Comparison of ENCODE assay signal across 30 mouse cellular contexts in genomic region chr9:41239097-41239451, GRCm38 (mm10).
A peak's percentile ranks its signal among the peaks of the same experiment; 100 is the strongest.
DNase-seq lines count a peak whose midpoint lies in the region; ATAC-seq and TF ChIP-seq lines count a peak whose summit lies in the region.
"Had no signal": no experiment of that assay in that cellular context is flagged by ENCODE, and none has a peak within 500 bp of the region (broad histone marks: within the 10 kb centered on the region; RNA-seq: fewer than 3 reads in every experiment).

No protein-coding gene starts in this region.

- H3K9ac ChIP-seq in forebrain, embryonic 13.5 days: no peak overlapping the region
- H3K9ac ChIP-seq in embryonic facial prominence, embryonic 15.5 days: no peak overlapping the region
- H3K9ac ChIP-seq in hindbrain, postnatal 0 days (replicated peaks; ENCODE audit: low read length): no peak overlapping the region
- H3K9ac ChIP-seq in forebrain, embryonic 15.5 days (replicated peaks): no peak overlapping the region
- H3K9ac ChIP-seq: forebrain, embryonic 12.5 days; limb, embryonic 12.5 days; liver, embryonic 13.5 days; midbrain, embryonic 12.5 days; neural tube, embryonic 12.5 days had no signal

- no peak for TF ChIP-seq CTCF in hindbrain, postnatal 0 days (IDR thresholded peaks at IDR 0.05; ENCODE audit: low read depth)

- peaks cover 29% of the 10 kb centered on the region for H3K4me1 ChIP-seq in forebrain, embryonic 10.5 days
- H3K4me1 ChIP-seq in forebrain, embryonic 13.5 days: no peaks in the 10 kb centered on the region
- H3K4me1 ChIP-seq in embryonic facial prominence, embryonic 10.5 days: peaks cover 25% of the 10 kb centered on the region
- peaks cover 15% of the 10 kb centered on the region for H3K4me1 ChIP-seq in embryonic facial prominence, embryonic 15.5 days
- H3K4me1 ChIP-seq in hindbrain, postnatal 0 days (ENCODE audit: insufficient read depth, low read length): no peaks in the 10 kb centered on the region
- H3K4me1 ChIP-seq in forebrain, embryonic 15.5 days: peaks cover 9% of the 10 kb centered on the region
- H3K4me1 ChIP-seq: forebrain, embryonic 12.5 days; limb, embryonic 12.5 days; liver, embryonic 13.5 days; megakaryocyte, embryonic 14.5 days; midbrain, embryonic 12.5 days; neural tube, embryonic 12.5 days had no signal

- 70% methylated on average over 5 of the region's 5 CpGs for WGBS in forebrain, embryonic 10.5 days
- 79% methylated on average over 5 of the region's 5 CpGs for WGBS in forebrain, embryonic 13.5 days
- WGBS in embryonic facial prominence, embryonic 10.5 days: 57% methylated on average over 5 of the region's 5 CpGs
- WGBS in embryonic facial prominence, embryonic 15.5 days: 25% methylated on average over 5 of the region's 5 CpGs
- WGBS in hindbrain, postnatal 0 days: 50% methylated on average over 5 of the region's 5 CpGs
- 73% methylated on average over 5 of the region's 5 CpGs for WGBS in forebrain, embryonic 15.5 days

- H3K4me2 ChIP-seq in forebrain, embryonic 13.5 days: no peak overlapping the region
- no peak overlapping the region for H3K4me2 ChIP-seq in embryonic facial prominence, embryonic 15.5 days (replicated peaks)
- no peak overlapping the region for H3K4me2 ChIP-seq in hindbrain, postnatal 0 days (ENCODE audit: low read depth, low read length)
- H3K4me2 ChIP-seq in forebrain, embryonic 15.5 days (replicated peaks): no peak overlapping the region
- H3K4me2 ChIP-seq: forebrain, embryonic 12.5 days; limb, embryonic 12.5 days; liver, embryonic 13.5 days; midbrain, embryonic 12.5 days; neural tube, embryonic 12.5 days had no signal

- 0 out of 2 replicates have a peak overlapping the region, but pooled peaks have one; percentile 30 for H3K27ac ChIP-seq in forebrain, embryonic 10.5 days
- H3K27ac ChIP-seq in forebrain, embryonic 13.5 days: no peak overlapping the region
- peak overlapping the region; percentile 72 for H3K27ac ChIP-seq in embryonic facial prominence, embryonic 10.5 days (replicated peaks)
- peak overlapping the region; percentile 85 for H3K27ac ChIP-seq in embryonic facial prominence, embryonic 15.5 days (replicated peaks)
- no peak overlapping the region for H3K27ac ChIP-seq in hindbrain, postnatal 0 days
- H3K27ac ChIP-seq in forebrain, embryonic 15.5 days (replicated peaks): no peak overlapping the region
- H3K27ac ChIP-seq: limb, embryonic 12.5 days; liver, embryonic 13.5 days; midbrain, embryonic 12.5 days; neural tube, embryonic 12.5 days; stomach, postnatal 0 days had no signal

- no peaks in the 10 kb centered on the region for H3K27me3 ChIP-seq in forebrain, embryonic 10.5 days (ENCODE audit: poor library complexity, severe bottlenecking)
- no peaks in the 10 kb centered on the region for H3K27me3 ChIP-seq in forebrain, embryonic 13.5 days
- no peaks in the 10 kb centered on the region for H3K27me3 ChIP-seq in embryonic facial prominence, embryonic 10.5 days (replicated peaks; ENCODE audit: low read depth, poor library complexity, severe bottlenecking)
- no peaks in the 10 kb centered on the region for H3K27me3 ChIP-seq in embryonic facial prominence, embryonic 15.5 days
- H3K27me3 ChIP-seq in hindbrain, postnatal 0 days (ENCODE audit: insufficient read depth, low read length): no peaks in the 10 kb centered on the region
- no peaks in the 10 kb centered on the region for H3K27me3 ChIP-seq in forebrain, embryonic 15.5 days
- H3K27me3 ChIP-seq: CH12.LX; forebrain, embryonic 12.5 days; limb, embryonic 12.5 days; liver, embryonic 13.5 days; midbrain, embryonic 12.5 days; neural tube, embryonic 12.5 days had no signal

- H3K36me3 ChIP-seq in forebrain, embryonic 10.5 days (replicated peaks): no peaks in the 10 kb centered on the region
- no peaks in the 10 kb centered on the region for H3K36me3 ChIP-seq in forebrain, embryonic 13.5 days (ENCODE audit: poor library complexity, severe bottlenecking)
- H3K36me3 ChIP-seq in embryonic facial prominence, embryonic 10.5 days (replicated peaks): no peaks in the 10 kb centered on the region
- H3K36me3 ChIP-seq in embryonic facial prominence, embryonic 15.5 days: no peaks in the 10 kb centered on the region
- H3K36me3 ChIP-seq in hindbrain, postnatal 0 days (ENCODE audit: insufficient read depth, low read length): no peaks in the 10 kb centered on the region
- no peaks in the 10 kb centered on the region for H3K36me3 ChIP-seq in forebrain, embryonic 15.5 days
- H3K36me3 ChIP-seq: forebrain, embryonic 12.5 days; limb, embryonic 12.5 days; liver, embryonic 13.5 days; midbrain, embryonic 12.5 days; neural tube, embryonic 12.5 days had no signal

- H3K4me3 ChIP-seq in forebrain, embryonic 10.5 days: no peak overlapping the region
- no peak overlapping the region for H3K4me3 ChIP-seq in forebrain, embryonic 13.5 days
- H3K4me3 ChIP-seq in embryonic facial prominence, embryonic 10.5 days: no peak overlapping the region
- H3K4me3 ChIP-seq in embryonic facial prominence, embryonic 15.5 days (replicated peaks): no peak overlapping the region
- H3K4me3 ChIP-seq in hindbrain, postnatal 0 days (ENCODE audit: low read length): no peak overlapping the region
- no peak overlapping the region for H3K4me3 ChIP-seq in forebrain, embryonic 15.5 days
- H3K4me3 ChIP-seq: forebrain, embryonic 12.5 days; limb, embryonic 12.5 days; liver, embryonic 13.5 days; megakaryocyte, embryonic 14.5 days; midbrain, embryonic 12.5 days; myocyte; neural tube, embryonic 12.5 days had no signal

- H3K9me3 ChIP-seq in forebrain, embryonic 10.5 days: no peaks in the 10 kb centered on the region; the same call in 1 of the 2 replicates
- peaks cover 3% of the 10 kb centered on the region; the same call in 1 of the 2 replicates for H3K9me3 ChIP-seq in forebrain, embryonic 13.5 days (replicated peaks)
- 0 out of 2 replicates have a peak, but pooled peaks cover 4% of the 10 kb centered on the region for H3K9me3 ChIP-seq in embryonic facial prominence, embryonic 10.5 days
- no peaks in the 10 kb centered on the region for H3K9me3 ChIP-seq in embryonic facial prominence, embryonic 15.5 days (replicated peaks)
- H3K9me3 ChIP-seq in hindbrain, postnatal 0 days (ENCODE audit: low read length): no peaks in the 10 kb centered on the region
- no peaks in the 10 kb centered on the region for H3K9me3 ChIP-seq in forebrain, embryonic 15.5 days
- H3K9me3 ChIP-seq: forebrain, embryonic 12.5 days; limb, embryonic 12.5 days; liver, embryonic 13.5 days; neural tube, embryonic 12.5 days had no signal

- no peak for DNase-seq in forebrain, embryonic 10.5 days (ENCODE audit: extremely low spot score, low spot score)
- no peak for DNase-seq in embryonic facial prominence, embryonic 10.5 days (ENCODE audit: low spot score)
- DNase-seq in hindbrain, postnatal 0 days (ENCODE audit: low spot score): no peak
- no peak for DNase-seq in gastrocnemius, postnatal 10 days
- no peak for DNase-seq in adrenal gland, adult 8-10 months
- DNase-seq: adrenal gland, adult 2 months; cerebellum, adult 8-10 months; cerebellum, postnatal 36 days; kidney, postnatal 14 days; liver, embryonic 13.5 days; lung, adult 18-20 months; lung, postnatal 4 days; right cerebral cortex, adult 18-20 months; right cerebral cortex, postnatal 4 days; thymus, adult 18-20 months; thymus, postnatal 25 days had no signal

- ATAC-seq in forebrain, embryonic 13.5 days: no peak
- peak; percentile 87 for ATAC-seq in embryonic facial prominence, embryonic 15.5 days (ENCODE audit: insufficient number of reproducible peaks, low FRiP score, low TSS enrichment, low read depth)
- ATAC-seq in hindbrain, postnatal 0 days: 0 out of 2 replicates have a peak, but pooled peaks have one; percentile 24
- no peak for ATAC-seq in forebrain, embryonic 15.5 days (replicated peaks)
- ATAC-seq: activated CD4-positive, CD25-positive, alpha-beta regulatory T cell, adult 4 months; intestine, postnatal 0 days; lung, postnatal 0 days had no signal

Comparison
In these comparisons a context has a peak if more than half of its experiments do, and no peak if none do; other contexts are left out.
1. H3K27ac ChIP-seq: peak in forebrain, embryonic 10.5 days (single experiment), embryonic facial prominence, embryonic 10.5 days (single experiment) and embryonic facial prominence, embryonic 15.5 days (single experiment); none in forebrain, embryonic 13.5 days (single experiment), hindbrain, postnatal 0 days (single experiment) and forebrain, embryonic 15.5 days (single experiment).
2. ATAC-seq: peak in embryonic facial prominence, embryonic 15.5 days (single experiment) and hindbrain, postnatal 0 days (single experiment); none in forebrain, embryonic 13.5 days (single experiment) and forebrain, embryonic 15.5 days (single experiment).